Mouse (Mus musculus) midbrain, embryonic 13.5 days (tissue): ENCODE results near the gene Tbc1d17. TPM values are rescaled to one million over a fixed set of nuclear protein-coding genes. Genes with fewer than 3 reads are reported as not detected.
A peak's percentile ranks its signal among the peaks of the same experiment; 100 is the strongest.
"Not testable (repeated sequence)": the region's sequence is repeated elsewhere in the genome, so short reads cannot be mapped to it uniquely, and the experiment has no call there.

Experiments
- ATAC-seq: fragments of 200-750 bp; cut with Nextera tagmentation; 2 replicates; pipeline ENCODE4 v1.8.0; 2017; ENCODE audit warnings: mild to moderate bottlenecking, moderate TSS enrichment, moderate library complexity
- H3K27ac ChIP-seq: fragments of 300-500 bp; sonication (generic); 2 replicates; pipeline ENCODE4 v1.5.1; 2015; ENCODE audit warnings: inconsistent platforms, mild to moderate bottlenecking, moderate library complexity
- H3K27me3 ChIP-seq: fragments of 300-500 bp; sonication (generic); 2 replicates; pipeline ENCODE4 v1.6.1; 2015; ENCODE audit warnings: mild to moderate bottlenecking, inconsistent platforms
- H3K36me3 ChIP-seq: fragments of 300-500 bp; sonication (generic); 2 replicates; pipeline ENCODE4 v1.6.1; 2015; ENCODE audit warnings: mild to moderate bottlenecking, inconsistent platforms
- H3K4me1 ChIP-seq: fragments of 300-500 bp; sonication (generic); replicated peaks from 2 replicates; pipeline ENCODE4 v1.6.1; 2015; ENCODE audit warnings: inconsistent platforms
- H3K4me2 ChIP-seq: fragments of 300-500 bp; sonication (generic); replicated peaks from 2 replicates; pipeline ENCODE4 v1.6.1; 2015; ENCODE audit warnings: moderate library complexity, mild to moderate bottlenecking, inconsistent platforms
- H3K4me3 ChIP-seq: fragments of 300-500 bp; sonication (generic); replicated peaks from 2 replicates; pipeline ENCODE4 v1.5.1; 2015; ENCODE audit warnings: mild to moderate bottlenecking, inconsistent platforms
- H3K9ac ChIP-seq: fragments of 300-500 bp; sonication (generic); replicated peaks from 2 replicates; pipeline ENCODE4 v1.6.1; 2015; ENCODE audit warnings: mild to moderate bottlenecking, inconsistent platforms
- H3K9me3 ChIP-seq: fragments of 300-500 bp; sonication (generic); 2 replicates; pipeline ENCODE4 v1.6.1; 2016; ENCODE audit warnings: mild to moderate bottlenecking, inconsistent platforms
- WGBS: fragments of 180-500 bp; shearing (Covaris S2); methylation state at CpG from one replicate; pipeline ENCODE4 v1.1.7; 2015; 5-methylcytosine and 5-hydroxymethylcytosine counted together
- polyA plus RNA-seq: library from polyadenylated mRNA; unstranded; fragments of >200 nt; fragmentation: Nextera tagmentation; extraction: Ambion mirVana; gene quantifications from 2 replicates; pipeline ENCODE4 v1.2.1, GENCODE M21; 2015

Tbc1d17 gene
- polyA plus RNA-seq, 1 experiment from 2014 or later = 109 TPM

DNA sequence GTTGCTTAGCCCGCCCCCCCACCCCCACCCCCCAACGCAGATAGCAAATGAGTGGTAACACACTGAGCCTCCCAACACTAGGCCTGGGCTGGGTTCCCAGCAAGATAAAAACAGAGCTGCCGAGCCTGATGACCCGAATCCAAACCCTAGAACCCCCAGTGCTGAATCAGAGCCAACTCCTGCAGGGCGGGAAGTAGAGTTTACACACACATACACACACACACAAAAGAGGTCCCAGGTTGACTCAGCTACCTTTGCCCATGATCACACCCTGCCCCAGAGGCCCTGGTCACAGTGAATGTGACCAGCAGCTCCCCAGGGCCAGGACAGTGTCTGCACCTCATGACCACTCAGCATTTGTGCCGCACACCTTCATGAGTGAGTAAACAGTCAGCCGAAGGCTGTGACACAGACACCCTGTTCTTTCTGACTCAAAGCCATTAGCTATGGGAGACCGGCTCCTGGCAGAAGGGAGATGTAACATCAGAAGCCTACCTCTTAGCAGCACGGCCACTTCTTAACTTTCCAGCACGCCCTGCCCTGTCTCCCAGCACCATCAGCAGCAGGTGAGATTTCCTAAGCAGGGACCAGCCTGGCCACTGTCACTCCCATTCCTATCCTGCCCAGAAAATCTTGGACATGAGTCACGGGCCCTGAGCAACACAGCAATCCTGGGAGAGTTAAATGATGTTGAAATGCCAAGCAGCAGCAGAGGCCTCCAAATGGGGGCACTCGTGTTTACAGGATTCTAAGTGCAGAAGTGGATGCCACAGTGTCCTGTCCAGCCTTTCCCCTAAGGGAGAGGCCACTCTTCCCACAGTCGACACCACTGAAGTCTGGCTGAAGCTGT lies 39.6 kb upstream of the Tbc1d17 start:
- Histone ChIP-seq H3K36me3 (peaks cover 60% of the 10 kb centered on the region), H3K9ac (0 out of 2 replicates have a peak overlapping the region, but pooled peaks have one; percentile 24), H3K4me1 (peaks cover 46% of the 10 kb centered on the region), H3K9me3 (no peaks in the 10 kb centered on the region), H3K27me3 (no peaks in the 10 kb centered on the region), H3K27ac (no peak overlapping the region), H3K4me3 (no peak overlapping the region), H3K4me2 (no peak overlapping the region)
- ATAC-seq = no peak
- 89% methylated on average over 13 of the region's 13 CpGs for WGBS

GRCm38 (mm10) chr7:44886964-44887363 lies 38.1 kb upstream of the Tbc1d17 start:
- H3K4me1 ChIP-seq = peaks cover 40% of the 10 kb centered on the region
- 94% methylated on average over 7 of the region's 7 CpGs for WGBS
- H3K36me3 ChIP-seq = peaks cover 75% of the 10 kb centered on the region
- no peak for ATAC-seq
- H3K4me2 ChIP-seq = no peak overlapping the region
- H3K9me3 ChIP-seq = no peaks in the 10 kb centered on the region
- H3K27me3 ChIP-seq = no peaks in the 10 kb centered on the region
- no peak overlapping the region for H3K27ac ChIP-seq
- H3K4me3 ChIP-seq = no peak overlapping the region
- H3K9ac ChIP-seq = no peak overlapping the region; the same call in 1 of the 2 replicates

DNA sequence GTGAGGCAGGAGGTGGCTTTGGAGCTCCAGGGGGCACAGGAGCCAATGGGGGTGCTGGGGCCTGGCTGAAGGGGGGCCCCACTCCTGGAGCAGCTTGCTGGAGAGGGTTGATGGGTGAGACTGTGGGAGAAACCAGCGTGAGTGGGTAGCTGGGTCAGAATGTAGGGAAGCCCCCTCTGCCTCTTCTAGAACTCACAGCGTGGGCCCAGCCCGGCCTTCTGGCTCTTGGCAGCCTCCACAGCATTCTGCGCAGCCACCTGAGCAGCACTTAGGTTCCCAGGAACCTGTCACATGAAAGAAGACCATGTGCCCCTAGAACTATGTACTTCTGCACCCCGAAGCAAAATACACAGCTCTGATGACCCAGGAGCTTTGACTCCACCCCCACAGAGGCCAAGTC lies 35.8 kb upstream of the Tbc1d17 start:
- peaks cover 89% of the 10 kb centered on the region for H3K36me3 ChIP-seq

GRCm38 (mm10) chr7:44883036-44883435 lies 34.2 kb upstream of the Tbc1d17 start:
- 94% methylated on average over 3 of the region's 3 CpGs for WGBS

More for the DNA sequence above, 35.8 kb upstream of the Tbc1d17 start:
- no peak for ATAC-seq
- H3K4me1 ChIP-seq = peaks cover 21% of the 10 kb centered on the region
- H3K27ac ChIP-seq = no peak overlapping the region
- no peak overlapping the region for H3K4me2 ChIP-seq
- H3K9me3 ChIP-seq = no peaks in the 10 kb centered on the region
- no peak overlapping the region for H3K9ac ChIP-seq
- WGBS = 99% methylated on average over 5 of the region's 5 CpGs
- H3K27me3 ChIP-seq = no peaks in the 10 kb centered on the region
- no peak overlapping the region for H3K4me3 ChIP-seq

GRCm38 (mm10) chr7:44877833-44878232 lies 29.0 kb upstream of the Tbc1d17 start:
- H3K27ac ChIP-seq = no peak overlapping the region
- no peaks in the 10 kb centered on the region for H3K27me3 ChIP-seq
- no peak overlapping the region for H3K4me2 ChIP-seq
- no peak for ATAC-seq
- no peak overlapping the region for H3K4me3 ChIP-seq
- peaks cover 75% of the 10 kb centered on the region for H3K36me3 ChIP-seq
- H3K9me3 ChIP-seq = no peaks in the 10 kb centered on the region
- H3K9ac ChIP-seq = no peak overlapping the region
- WGBS = 90% methylated on average over 14 of the region's 14 CpGs
- no peaks in the 10 kb centered on the region for H3K4me1 ChIP-seq

More at GRCm38 (mm10) chr7:44883036-44883435, 34.2 kb upstream of the Tbc1d17 start:
- no peaks in the 10 kb centered on the region for H3K27me3 ChIP-seq
- H3K9ac ChIP-seq = no peak overlapping the region
- H3K4me1 ChIP-seq = 0 out of 2 replicates have a peak, but pooled peaks cover 5% of the 10 kb centered on the region
- H3K4me3 ChIP-seq = no peak overlapping the region
- H3K27ac ChIP-seq = no peak overlapping the region
- peaks cover 91% of the 10 kb centered on the region for H3K36me3 ChIP-seq
- no peaks in the 10 kb centered on the region for H3K9me3 ChIP-seq
- H3K4me2 ChIP-seq = no peak overlapping the region
- no peak for ATAC-seq

DNA sequence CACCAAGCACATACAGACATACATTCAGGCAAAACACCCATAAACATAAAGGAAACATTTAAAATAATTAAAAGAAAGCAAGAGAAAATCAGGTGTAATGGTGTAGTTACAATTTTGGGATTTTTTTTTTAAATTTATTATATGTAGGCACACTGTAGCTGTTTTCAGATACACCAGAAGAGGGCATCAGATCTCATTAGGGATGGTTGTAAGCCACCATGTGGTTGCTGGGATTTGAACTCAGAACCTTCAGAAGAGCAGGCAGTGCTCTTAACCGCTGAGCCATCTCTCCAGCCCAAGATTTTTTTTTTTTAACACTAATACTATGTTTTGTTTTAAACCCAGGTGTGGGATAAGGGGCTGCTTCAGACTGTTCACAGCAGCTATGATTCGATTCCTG lies 22.9 kb upstream of the Tbc1d17 start:
- not testable (repeated sequence) for ATAC-seq, H3K27ac ChIP-seq, H3K27me3 ChIP-seq, H3K9ac ChIP-seq, H3K4me2 ChIP-seq, H3K4me3 ChIP-seq, H3K9me3 ChIP-seq
- H3K36me3 ChIP-seq = peaks cover 17% of the 10 kb centered on the region
- 86% methylated on average over 2 of the region's 2 CpGs for WGBS
- H3K4me1 ChIP-seq = peaks cover 30% of the 10 kb centered on the region

DNA sequence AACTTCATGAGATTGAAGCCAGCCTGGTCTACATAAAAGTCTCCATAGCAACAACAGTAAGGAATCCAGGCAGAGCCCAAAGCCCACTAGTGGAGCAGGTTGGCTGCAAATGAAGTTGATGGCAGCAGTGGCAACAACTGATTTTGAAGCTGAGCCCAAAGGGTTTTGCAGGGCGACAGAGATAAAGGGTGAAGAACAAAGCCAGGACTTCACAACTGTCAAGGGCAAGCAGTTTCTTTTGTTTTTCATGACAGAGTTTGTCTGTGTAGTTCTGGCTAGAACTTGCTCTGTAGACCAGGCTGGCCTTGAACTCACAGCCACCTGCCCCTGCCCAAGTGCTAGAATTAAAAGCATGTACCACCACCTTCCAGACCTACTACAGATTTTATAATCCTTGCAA lies 22.3 kb upstream of the Tbc1d17 start:
- Histone ChIP-seq H3K9ac (no peak overlapping the region), H3K4me2 (no peak overlapping the region), H3K4me3 (no peak overlapping the region), H3K9me3 (no peaks in the 10 kb centered on the region), H3K27ac (no peak overlapping the region), H3K4me1 (peaks cover 36% of the 10 kb centered on the region), H3K27me3 (no peaks in the 10 kb centered on the region), H3K36me3 (peaks cover 17% of the 10 kb centered on the region)
- WGBS = 29% methylated on average over 1 of the region's 1 CpGs
- no peak for ATAC-seq

DNA sequence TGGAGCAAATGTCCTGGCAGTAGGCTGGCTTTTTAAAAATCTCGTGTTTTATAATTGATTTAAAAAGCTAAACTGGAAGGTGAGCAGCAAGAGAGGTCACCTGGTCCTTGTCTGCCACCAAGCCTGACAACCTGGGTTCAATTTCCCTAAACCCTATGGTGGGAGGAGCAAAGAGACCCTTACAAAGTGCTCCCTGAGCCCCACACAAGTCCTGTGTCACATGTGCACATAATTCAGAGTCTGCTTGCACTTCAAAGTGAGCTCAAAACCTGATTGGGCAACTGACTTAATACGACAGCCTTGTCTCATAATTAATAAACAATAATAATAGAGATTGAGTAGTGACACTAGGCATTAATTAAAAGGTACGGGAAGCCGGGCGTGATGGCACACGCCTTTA lies 21.7 kb upstream of the Tbc1d17 start:
- H3K27me3 ChIP-seq = no peaks in the 10 kb centered on the region
- no peaks in the 10 kb centered on the region for H3K9me3 ChIP-seq
- H3K27ac ChIP-seq = peak overlapping the region; percentile 100
- WGBS = 84% methylated on average over 6 of the region's 6 CpGs
- peaks cover 41% of the 10 kb centered on the region for H3K4me1 ChIP-seq
- ATAC-seq = no peak
- H3K4me3 ChIP-seq = peak overlapping the region; percentile 85
- H3K36me3 ChIP-seq = peaks cover 17% of the 10 kb centered on the region
- peak overlapping the region; percentile 62 for H3K9ac ChIP-seq
- H3K4me2 ChIP-seq = peak overlapping the region; percentile 96

DNA sequence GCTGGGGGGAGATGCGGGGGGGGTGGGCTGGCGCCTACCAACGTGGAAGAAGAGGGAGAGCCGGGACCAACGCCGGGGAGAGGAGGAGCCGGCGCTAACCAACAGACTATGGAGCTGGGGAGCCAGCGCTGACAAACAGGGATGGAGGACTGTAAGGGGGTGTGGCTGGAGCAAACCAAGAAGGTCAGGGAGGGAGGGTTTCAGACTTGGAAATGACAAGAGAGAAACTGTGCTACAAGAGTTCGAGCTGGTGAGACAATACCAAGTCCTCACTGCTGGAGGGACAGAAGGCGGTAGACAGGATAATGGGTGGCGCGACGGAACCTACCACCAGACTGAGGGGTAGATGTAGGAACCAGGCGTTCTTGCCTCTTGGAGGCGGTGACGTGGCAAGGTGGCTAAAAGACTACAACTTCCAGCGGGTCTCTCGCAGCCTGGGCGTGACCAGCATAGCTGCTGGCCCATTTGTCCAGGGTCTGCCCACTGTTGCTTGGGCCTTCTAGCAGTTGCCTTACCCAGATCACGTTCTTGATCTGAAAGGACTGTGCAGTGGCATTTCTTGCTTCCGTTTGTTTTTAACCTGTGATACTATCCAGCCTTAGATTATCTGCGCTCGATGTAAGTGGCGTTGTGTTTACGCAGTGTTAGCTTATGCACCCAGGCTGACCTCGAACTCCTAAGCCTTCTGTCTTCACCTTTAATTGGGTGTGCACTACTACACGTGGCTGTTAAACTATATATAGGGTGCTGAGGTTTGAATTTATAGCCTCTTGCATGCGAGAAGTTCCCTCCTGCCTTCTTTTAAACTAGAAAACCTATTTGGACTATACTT lies 21.0 kb upstream of the Tbc1d17 start, which contains the start of gene Ptov1:
TSS of gene Ptov1 (minus strand) at position 92 of the 832 bp plus-strand sequence.
- peak within 1 kb of the TSS; percentile 85 for H3K4me3 ChIP-seq
- peak within 1 kb of the TSS; percentile 96 for H3K4me2 ChIP-seq
- no peaks in the 10 kb centered on the region for H3K27me3 ChIP-seq
- peaks cover 48% of the 10 kb centered on the region for H3K4me1 ChIP-seq
- no peaks in the 10 kb centered on the region for H3K9me3 ChIP-seq
- ATAC-seq = peak; percentile 96
- H3K27ac ChIP-seq = peak within 1 kb of the TSS; percentile 100
- WGBS = 11% methylated on average over 29 of the region's 29 CpGs
- peak within 1 kb of the TSS; percentile 99 for H3K9ac ChIP-seq
- peaks cover 21% of the 10 kb centered on the region for H3K36me3 ChIP-seq

- Histone ChIP-seq H3K4me2 (peak overlapping the region; percentile 96), H3K27me3 (no peaks in the 10 kb centered on the region), H3K36me3 (peaks cover 29% of the 10 kb centered on the region), H3K4me1 (peaks cover 55% of the 10 kb centered on the region), H3K9me3 (no peaks in the 10 kb centered on the region), H3K4me3 (peak overlapping the region; percentile 85), H3K27ac (peak overlapping the region; percentile 100), H3K9ac (peak overlapping the region; percentile 99)
- 1% methylated on average over 74 of the region's 108 CpGs for WGBS
- ATAC-seq = peak; percentile 13
Measured at GRCm38 (mm10) chr7:44868919-44869696, 20.2 kb upstream of the Tbc1d17 start.

GRCm38 (mm10) chr7:44868465-44868864 lies 19.6 kb upstream of the Tbc1d17 start:
- WGBS = 6% methylated on average over 16 of the region's 16 CpGs
- peaks cover 55% of the 10 kb centered on the region for H3K4me1 ChIP-seq

More at GRCm38 (mm10) chr7:44868465-44868864, 19.6 kb upstream of the Tbc1d17 start:
- H3K4me2 ChIP-seq = peak overlapping the region; percentile 96
- no peaks in the 10 kb centered on the region for H3K9me3 ChIP-seq
- H3K27me3 ChIP-seq = no peaks in the 10 kb centered on the region
- ATAC-seq = no peak
- peak overlapping the region; percentile 100 for H3K27ac ChIP-seq
- H3K36me3 ChIP-seq = peaks cover 36% of the 10 kb centered on the region
- H3K9ac ChIP-seq = peak overlapping the region; percentile 99
- peak overlapping the region; percentile 85 for H3K4me3 ChIP-seq
